In genomic region chr6:30610710-30611109, GRCm38 (mm10) we compare ENCODE assay signal across 24 mouse cellular contexts. TPM values are rescaled to one million over a fixed set of nuclear protein-coding genes. Genes with fewer than 3 reads are reported as not detected.
"Had no signal": no experiment of that assay in that cellular context is flagged by ENCODE, and none has a peak within 500 bp of the region (broad histone marks: within the 10 kb centered on the region; RNA-seq: fewer than 3 reads in every experiment).

Gene Cpa5 (plus strand): TSS chr6:30611010.

- H3K4me2 ChIP-seq: limb, embryonic 15.5 days; liver, embryonic 12.5 days; lung, embryonic 14.5 days; neural tube, embryonic 15.5 days had no signal

- H3K36me3 ChIP-seq: limb, embryonic 15.5 days; liver, embryonic 12.5 days; neural tube, embryonic 15.5 days had no signal

- ATAC-seq: liver, embryonic 12.5 days had no signal

- H3K9ac ChIP-seq: limb, embryonic 15.5 days; liver, embryonic 12.5 days; lung, embryonic 14.5 days; neural tube, embryonic 15.5 days had no signal

- H3K4me1 ChIP-seq: liver, embryonic 12.5 days had no signal

- H3K4me3 ChIP-seq: limb, embryonic 15.5 days; liver, embryonic 12.5 days; myocyte; neural tube, embryonic 15.5 days had no signal

- H3K27me3 ChIP-seq: limb, embryonic 15.5 days; neural tube, embryonic 15.5 days had no signal

- H3K9me3 ChIP-seq: limb, embryonic 15.5 days; liver, embryonic 12.5 days; neural tube, embryonic 15.5 days had no signal

- H3K27ac ChIP-seq: limb, embryonic 15.5 days; liver, embryonic 12.5 days; neural tube, embryonic 15.5 days had no signal

- DNase-seq: kidney, adult 11 months; kidney, adult 9 months; kidney, postnatal 10 days; kidney, postnatal 4 days; left cerebral cortex, postnatal 4 days; lung, embryonic 14.5 days; lung, postnatal 10 days; lung, postnatal 4 days; right cerebral cortex, adult 18-20 months; right cerebral cortex, postnatal 25 days; thymus, adult 18-20 months; thymus, postnatal 14 days had no signal

RNA-seq across cellular contexts. Expression of gene Cpa5, which starts in this region (rescaled TPM):
- total RNA-seq: layer of hippocampus, adult 8-10 months; layer of hippocampus, postnatal 14 days; left cerebral cortex, adult 18-20 months; left cerebral cortex, postnatal 10 days; left cerebral cortex, postnatal 4 days; megakaryocyte, adult 5-6 weeks had no signal
- polyA plus RNA-seq: liver, embryonic 12.5 days; liver, embryonic 16.5 days; lung, embryonic 14.5 days; myocyte; neural tube, embryonic 11.5 days; neural tube, embryonic 15.5 days; small intestine, adult 2 months had no signal
